10 mouse cellular contexts compared by ENCODE assay signal in the genomic region with DNA sequence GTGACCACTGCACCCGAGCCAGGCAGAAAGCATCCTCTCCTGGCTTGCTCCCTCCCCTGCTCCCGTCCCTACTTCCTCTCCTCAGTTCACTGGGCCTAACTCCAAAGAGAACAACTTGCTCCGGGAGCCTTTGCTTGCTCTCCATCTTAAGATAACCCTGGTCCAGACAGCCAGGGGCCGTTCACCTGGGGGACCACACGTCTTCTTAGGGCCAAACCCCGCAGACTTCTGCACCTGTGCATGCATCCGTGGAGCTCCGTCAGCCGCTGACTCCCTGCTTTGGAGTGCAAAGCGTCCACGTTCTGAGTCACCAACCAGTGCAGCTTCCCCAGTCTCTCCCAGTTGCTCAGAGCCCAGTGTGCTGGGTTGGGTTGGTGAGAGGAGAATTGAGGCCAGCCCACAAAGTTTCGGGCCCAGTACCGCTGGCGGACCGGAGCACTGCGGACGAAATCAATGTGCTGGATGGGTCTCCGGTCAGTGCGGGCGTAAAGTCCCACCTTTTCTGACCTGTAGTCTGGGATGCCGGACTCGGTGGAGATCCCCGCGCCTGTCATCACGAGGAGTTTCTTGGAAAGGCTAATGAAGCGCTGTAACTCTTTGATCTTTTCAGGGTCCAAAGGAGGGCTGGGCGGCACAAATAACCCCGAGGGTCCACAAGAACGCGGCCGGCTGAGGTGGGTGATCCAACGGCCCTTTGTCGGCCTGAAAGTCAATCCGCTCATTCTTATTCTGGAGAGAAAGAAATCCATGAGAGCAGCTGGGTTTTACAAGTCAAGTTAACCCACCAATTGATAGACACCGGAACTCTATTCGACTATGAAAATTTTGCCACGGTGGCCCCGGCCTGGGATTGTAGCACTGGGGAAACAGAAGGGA. TPM values are rescaled to one million over a fixed set of nuclear protein-coding genes. Genes with fewer than 3 reads are reported as not detected.
DNase-seq lines count a peak whose midpoint lies in the region; ATAC-seq and TF ChIP-seq lines count a peak whose summit lies in the region.
"Had no signal": no experiment of that assay in that cellular context is flagged by ENCODE, and none has a peak within 500 bp of the region (broad histone marks: within the 10 kb centered on the region; RNA-seq: fewer than 3 reads in every experiment).

No protein-coding gene starts in this region.

- H3K4me2 ChIP-seq in heart, embryonic 14.5 days (ENCODE audit: low read length) = peak overlapping the region; percentile 73; the same call in 1 of the 2 replicates
- H3K4me2 ChIP-seq in hindbrain, embryonic 11.5 days (replicated peaks; ENCODE audit: low read depth, low read length) = peak overlapping the region; percentile 28
- peak overlapping the region; percentile 48 for H3K4me2 ChIP-seq in midbrain, embryonic 15.5 days

- H3K4me1 ChIP-seq in heart, embryonic 14.5 days (ENCODE audit: control insufficient read depth in 2 of 2, insufficient read depth in 2 of 2, low read length in 2 of 2) = peaks cover 4 to 5% of the 10 kb centered on the region in 2 experiments; a peak in 2 of 4 replicates
- H3K4me1 ChIP-seq in heart, adult 2 months (ENCODE audit: control insufficient read depth, insufficient read depth, low read length) = no peaks in the 10 kb centered on the region
- peaks cover 29% of the 10 kb centered on the region for H3K4me1 ChIP-seq in embryonic facial prominence, embryonic 10.5 days
- H3K4me1 ChIP-seq in hindbrain, embryonic 11.5 days (replicated peaks; ENCODE audit: control insufficient read depth, insufficient read depth, low read length) = peaks cover 3% of the 10 kb centered on the region
- H3K4me1 ChIP-seq in midbrain, embryonic 15.5 days = peaks cover 27% of the 10 kb centered on the region

- no peak for TF ChIP-seq POLR2A in heart, adult 2 months (IDR thresholded peaks at IDR 0.05; ENCODE audit: insufficient read depth, low read depth, low read length)

- no peak for ATAC-seq in heart, embryonic 14.5 days (ENCODE audit: insufficient number of reproducible peaks, insufficient read depth, low FRiP score, low read depth)
- ATAC-seq in hindbrain, embryonic 11.5 days (ENCODE audit: low FRiP score) = no peak
- ATAC-seq in midbrain, embryonic 15.5 days (replicated peaks) = no peak
- no peak for ATAC-seq in monocyte, adult 5-6 weeks (replicated peaks; ENCODE audit: insufficient number of reproducible peaks, low FRiP score, low TSS enrichment, poor library complexity, severe bottlenecking)

- TF ChIP-seq CTCF in heart, adult 2 months (IDR thresholded peaks at IDR 0.05) = no peak

- no peak overlapping the region for H3K4me3 ChIP-seq in heart, embryonic 14.5 days (ENCODE audit: control insufficient read depth in 1 of 2, insufficient read depth in 1 of 2, low read depth in 1 of 2, low read length in 2 of 2)
- H3K4me3 ChIP-seq in heart, adult 2 months = no peak overlapping the region
- H3K4me3 ChIP-seq in embryonic facial prominence, embryonic 10.5 days = peak overlapping the region; percentile 44
- H3K4me3 ChIP-seq in hindbrain, embryonic 11.5 days (ENCODE audit: low read depth, low read length) = 0 out of 2 replicates have a peak overlapping the region, but pooled peaks have one; percentile 0
- H3K4me3 ChIP-seq in midbrain, embryonic 15.5 days = peak overlapping the region; percentile 24

- WGBS in heart, embryonic 14.5 days = 51% methylated on average over 38 of the region's 38 CpGs
- WGBS in heart, adult 2 months = 67% methylated on average over 38 of the region's 38 CpGs
- 22% methylated on average over 38 of the region's 38 CpGs for WGBS in embryonic facial prominence, embryonic 10.5 days
- WGBS in hindbrain, embryonic 11.5 days = 19% methylated on average over 38 of the region's 38 CpGs
- WGBS in midbrain, embryonic 15.5 days = 26% methylated on average over 38 of the region's 38 CpGs

- peaks cover 4% of the 10 kb centered on the region; the same call in 1 of the 2 replicates for H3K27me3 ChIP-seq in heart, embryonic 14.5 days (ENCODE audit: control insufficient read depth, insufficient read depth, low read length)
- no peaks in the 10 kb centered on the region for H3K27me3 ChIP-seq in heart, adult 2 months (ENCODE audit: control insufficient read depth, insufficient read depth, low read length)
- peaks cover 46% of the 10 kb centered on the region for H3K27me3 ChIP-seq in embryonic facial prominence, embryonic 10.5 days (replicated peaks; ENCODE audit: low read depth, poor library complexity, severe bottlenecking)
- peaks cover 19% of the 10 kb centered on the region for H3K27me3 ChIP-seq in hindbrain, embryonic 11.5 days (ENCODE audit: control insufficient read depth, insufficient read depth, low read length)
- peaks cover 3% of the 10 kb centered on the region for H3K27me3 ChIP-seq in midbrain, embryonic 15.5 days (replicated peaks)

- no peak for DNase-seq in heart, adult 2 months
- peak; percentile 24 for DNase-seq in embryonic facial prominence, embryonic 10.5 days (ENCODE audit: low spot score)
- no peak for DNase-seq in hindbrain, embryonic 11.5 days (ENCODE audit: low spot score)
- no peak for DNase-seq in layer of hippocampus, postnatal 14 days (ENCODE audit: low spot score in 2 of 2)
- DNase-seq in embryo, embryonic 11 days = no peak
- DNase-seq: gastrocnemius, adult 2 months had no signal

- H3K9ac ChIP-seq in heart, embryonic 14.5 days (ENCODE audit: low read length) = 0 out of 2 replicates have a peak overlapping the region, but pooled peaks have one; percentile 16
- H3K9ac ChIP-seq in heart, adult 2 months (ENCODE audit: low read depth, low read length) = no peak overlapping the region
- 0 out of 2 replicates have a peak overlapping the region, but pooled peaks have one; percentile 5 for H3K9ac ChIP-seq in hindbrain, embryonic 11.5 days (ENCODE audit: low read depth, low read length)
- H3K9ac ChIP-seq in midbrain, embryonic 15.5 days = peak overlapping the region; percentile 25; the same call in 1 of the 2 replicates

- no peaks in the 10 kb centered on the region; the same call in 1 of the 2 replicates for H3K79me2 ChIP-seq in heart, adult 2 months (replicated peaks; ENCODE audit: control insufficient read depth, insufficient read depth, low read length)

- intact Hi-C loops in heart, adult 2 months (cut with DNase I) = loop anchor here (10.0 kb wide), 2 partner anchors 152 to 208 kb away; partner anchors contain the start of genes Coq5, Rab35 and Rnf10

- peaks cover 22% of the 10 kb centered on the region for H3K36me3 ChIP-seq in heart, embryonic 14.5 days (ENCODE audit: control insufficient read depth, insufficient read depth, low read length)
- H3K36me3 ChIP-seq in heart, adult 2 months (ENCODE audit: control insufficient read depth, insufficient read depth, low read length) = no peaks in the 10 kb centered on the region
- peaks cover 11% of the 10 kb centered on the region for H3K36me3 ChIP-seq in embryonic facial prominence, embryonic 10.5 days (replicated peaks)
- H3K36me3 ChIP-seq in hindbrain, embryonic 11.5 days (ENCODE audit: control insufficient read depth, insufficient read depth, low read length) = no peaks in the 10 kb centered on the region
- H3K36me3 ChIP-seq in midbrain, embryonic 15.5 days (replicated peaks) = no peaks in the 10 kb centered on the region

- H3K27ac ChIP-seq in heart, embryonic 14.5 days (replicated peaks in 1 of 2; ENCODE audit: control insufficient read depth in 1 of 2, insufficient read depth in 1 of 2, low read depth in 2 of 2, low read length in 2 of 2) = no peak overlapping the region
- H3K27ac ChIP-seq in heart, adult 2 months = no peak overlapping the region
- peak overlapping the region; percentile 10; the same call in 1 of the 2 replicates for H3K27ac ChIP-seq in embryonic facial prominence, embryonic 10.5 days (replicated peaks)
- no peak overlapping the region for H3K27ac ChIP-seq in hindbrain, embryonic 11.5 days (ENCODE audit: low read depth, low read length)
- H3K27ac ChIP-seq in midbrain, embryonic 15.5 days = no peak overlapping the region; the same call in 1 of the 2 replicates

- TF ChIP-seq EP300 in heart, adult 2 months (IDR thresholded peaks at IDR 0.05; ENCODE audit: insufficient read depth, low read depth, low read length) = no peak

- H3K9me3 ChIP-seq in heart, embryonic 14.5 days (ENCODE audit: control insufficient read depth, low read length) = no peaks in the 10 kb centered on the region
- H3K9me3 ChIP-seq in embryonic facial prominence, embryonic 10.5 days = no peaks in the 10 kb centered on the region
- H3K9me3 ChIP-seq in hindbrain, embryonic 11.5 days (ENCODE audit: control insufficient read depth, low read length) = no peaks in the 10 kb centered on the region
- H3K9me3 ChIP-seq in midbrain, embryonic 15.5 days = no peaks in the 10 kb centered on the region

RNA-seq across cellular contexts. Expression of gene Sirt4, which starts 1.9 kb away (rescaled TPM):
- 19.2 and 22.5 TPM in 2 replicates for polyA plus RNA-seq in heart, embryonic 14.5 days (2014; fragmentation: Nextera tagmentation; extraction: Ambion mirVana)
- 10 to 100 TPM; 15.3 to 18.8 TPM for total RNA-seq in heart, adult 2 months (2021)
- 25.1 and 31.3 TPM in 2 replicates for polyA plus RNA-seq in heart, adult 2 months (2012; rRNA removed)
- polyA plus RNA-seq in embryonic facial prominence, embryonic 10.5 days (2016; fragmentation: Nextera tagmentation; extraction: Ambion mirVana) = 14.5 and 16.0 TPM in 2 replicates
- 21.3 and 23.1 TPM in 2 replicates for polyA plus RNA-seq in hindbrain, embryonic 11.5 days (2014; fragmentation: Nextera tagmentation; extraction: Ambion mirVana)
- polyA plus RNA-seq in midbrain, embryonic 15.5 days (2015; fragmentation: Nextera tagmentation; extraction: Ambion mirVana) = 31.6 and 32.6 TPM in 2 replicates
- 10 to 100 TPM; 25.8 to 28.3 TPM for total RNA-seq in layer of hippocampus, postnatal 14 days (2021)
- total RNA-seq in monocyte, adult 5-6 weeks (2017) = 5.2 to 10.7 TPM (median 7.8 TPM) in 3 replicates

RNA-seq across cellular contexts. Expression of gene Pla2g1b, which starts 16.6 kb away (rescaled TPM):
- not detected in 2 replicates for polyA plus RNA-seq in heart, embryonic 14.5 days (2014; fragmentation: Nextera tagmentation; extraction: Ambion mirVana)
- not detected for total RNA-seq in heart, adult 2 months (2021)
- not detected in 2 replicates for polyA plus RNA-seq in heart, adult 2 months (2012; rRNA removed)
- polyA plus RNA-seq in embryonic facial prominence, embryonic 10.5 days (2016; fragmentation: Nextera tagmentation; extraction: Ambion mirVana) = not detected in 2 replicates
- 0.56 and 1.1 TPM in 2 replicates for polyA plus RNA-seq in hindbrain, embryonic 11.5 days (2014; fragmentation: Nextera tagmentation; extraction: Ambion mirVana)
- not detected in 2 replicates for polyA plus RNA-seq in midbrain, embryonic 15.5 days (2015; fragmentation: Nextera tagmentation; extraction: Ambion mirVana)
- not detected for total RNA-seq in layer of hippocampus, postnatal 14 days (2021)
- total RNA-seq in monocyte, adult 5-6 weeks (2017) = not detected in 3 replicates
- total RNA-seq: gastrocnemius, adult 2 months; layer of hippocampus, adult 8-10 months had no signal

RNA-seq across cellular contexts. Expression of gene Pxn, which starts 23.8 kb away (rescaled TPM):
- polyA plus RNA-seq in heart, embryonic 14.5 days (2014; fragmentation: Nextera tagmentation; extraction: Ambion mirVana) = 14.4 and 19.1 TPM in 2 replicates
- total RNA-seq in heart, adult 2 months (2021) = 10 to 100 TPM; 35.9 to 37.1 TPM
- 51.9 and 56.5 TPM in 2 replicates for polyA plus RNA-seq in heart, adult 2 months (2012; rRNA removed)
- 50.3 and 50.6 TPM in 2 replicates for polyA plus RNA-seq in embryonic facial prominence, embryonic 10.5 days (2016; fragmentation: Nextera tagmentation; extraction: Ambion mirVana)
- polyA plus RNA-seq in hindbrain, embryonic 11.5 days (2014; fragmentation: Nextera tagmentation; extraction: Ambion mirVana) = 9.0 and 10.1 TPM in 2 replicates
- polyA plus RNA-seq in midbrain, embryonic 15.5 days (2015; fragmentation: Nextera tagmentation; extraction: Ambion mirVana) = 20.4 and 20.9 TPM in 2 replicates
- 10 to 100 TPM; 33.1 to 38.7 TPM for total RNA-seq in layer of hippocampus, postnatal 14 days (2021)
- total RNA-seq in monocyte, adult 5-6 weeks (2017) = 85.9 to 113 TPM (median 106 TPM) in 3 replicates

RNA-seq across cellular contexts. Expression of gene Msi1, which starts 53.2 kb away (rescaled TPM):
- polyA plus RNA-seq in heart, embryonic 14.5 days (2014; fragmentation: Nextera tagmentation; extraction: Ambion mirVana) = 2.7 and 3.3 TPM in 2 replicates
- under 1 TPM; 0.55 to 0.99 TPM for total RNA-seq in heart, adult 2 months (2021)
- polyA plus RNA-seq in heart, adult 2 months (2012; rRNA removed) = 0.61 and 0.64 TPM in 2 replicates
- 86.3 and 111 TPM in 2 replicates for polyA plus RNA-seq in embryonic facial prominence, embryonic 10.5 days (2016; fragmentation: Nextera tagmentation; extraction: Ambion mirVana)
- 136 and 141 TPM in 2 replicates for polyA plus RNA-seq in hindbrain, embryonic 11.5 days (2014; fragmentation: Nextera tagmentation; extraction: Ambion mirVana)
- 65.9 and 66.3 TPM in 2 replicates for polyA plus RNA-seq in midbrain, embryonic 15.5 days (2015; fragmentation: Nextera tagmentation; extraction: Ambion mirVana)
- 10 to 100 TPM; 70.6 to 71.8 TPM for total RNA-seq in layer of hippocampus, postnatal 14 days (2021)
- not detected in 3 replicates for total RNA-seq in monocyte, adult 5-6 weeks (2017)

Comparison
In these comparisons a context has a peak if more than half of its experiments do, and no peak if none do; other contexts are left out.
1. H3K4me3 ChIP-seq: peak in embryonic facial prominence, embryonic 10.5 days (single experiment), hindbrain, embryonic 11.5 days (single experiment) and midbrain, embryonic 15.5 days (single experiment); none in heart, embryonic 14.5 days (0 of 2) and heart, adult 2 months (single experiment).
2. Peak in every context shown above with its lines, with median percentiles within 50 percentile points of each other: H3K4me2 ChIP-seq.